Mouse (Mus musculus): ENCODE data around the gene 4930415L06Rik.

GRCm38 (mm10) chrX:89932752-89933151 lies at the start of gene 4930415L06Rik:
- TF ChIP-seq CTCF (IDR thresholded peaks at IDR 0.05; ENCODE audit: borderline replicate concordance, extremely low read depth, insufficient read depth, insufficient read length), result no peak
- no peak for TF ChIP-seq POLR2A (IDR thresholded peaks at IDR 0.05; ENCODE audit: borderline replicate concordance, extremely low read depth, insufficient read depth, insufficient read length, poor library complexity, severe bottlenecking)

All from brain, embryonic 14.5 days (tissue).